Mouse (Mus musculus): ENCODE measurements around the gene Slc16a3.
A peak's percentile ranks its signal among the peaks of the same experiment; 100 is the strongest.

Gene Slc16a3

GRCm38 (mm10) chr11:120948861-120949851, 876 bp downstream of the Slc16a3 start:
- no peak for DNase-seq (ENCODE audit: low spot score in 2 of 2)

- no peak for DNase-seq (ENCODE audit: low spot score in 2 of 2)
Observed at GRCm38 (mm10) chr11:120949863-120950262, 1.6 kb downstream of the Slc16a3 start.

- peak; percentile 67 to 77 for DNase-seq (ENCODE audit: low spot score in 2 of 2)
Observed at GRCm38 (mm10) chr11:120950281-120951202, 2.3 kb downstream of the Slc16a3 start.

GRCm38 (mm10) chr11:120951237-120951636, 3.0 kb downstream of the Slc16a3 start:
- DNase-seq (ENCODE audit: low spot score in 2 of 2), result no peak

- no peak for DNase-seq (ENCODE audit: low spot score in 2 of 2)
Observed at GRCm38 (mm10) chr11:120951731-120952730, 3.8 kb downstream of the Slc16a3 start.

GRCm38 (mm10) chr11:120954936-120955335, 6.7 kb downstream of the Slc16a3 start:
- DNase-seq (ENCODE audit: low spot score in 2 of 2), result no peak

GRCm38 (mm10) chr11:120955701-120956100, 7.4 kb downstream of the Slc16a3 start:
- DNase-seq (ENCODE audit: low spot score in 2 of 2), result no peak

- no peak for DNase-seq (ENCODE audit: low spot score in 2 of 2)
Observed at GRCm38 (mm10) chr11:120957052-120957451, 8.8 kb downstream of the Slc16a3 start.

GRCm38 (mm10) chr11:120957731-120958257, 9.5 kb downstream of the Slc16a3 start:
- no peak for DNase-seq (ENCODE audit: low spot score in 2 of 2)

GRCm38 (mm10) chr11:120959066-120959465, 10.8 kb downstream of the Slc16a3 start:
- DNase-seq (ENCODE audit: low spot score in 2 of 2), result no peak

- no peak for DNase-seq (ENCODE audit: low spot score in 2 of 2)
Observed at GRCm38 (mm10) chr11:120959564-120959963, 11.3 kb downstream of the Slc16a3 start.

GRCm38 (mm10) chr11:120960248-120960647, 12.0 kb downstream of the Slc16a3 start:
- no peak for DNase-seq (ENCODE audit: low spot score in 2 of 2)

GRCm38 (mm10) chr11:120961594-120961993, 13.3 kb downstream of the Slc16a3 start:
- DNase-seq (ENCODE audit: low spot score in 2 of 2), result no peak

GRCm38 (mm10) chr11:120962050-120962771, 13.9 kb downstream of the Slc16a3 start:
- no peak for DNase-seq (ENCODE audit: low spot score in 2 of 2)

GRCm38 (mm10) chr11:120962909-120963308, 14.6 kb downstream of the Slc16a3 start:
- no peak for DNase-seq (ENCODE audit: low spot score in 2 of 2)

- DNase-seq (ENCODE audit: low spot score in 2 of 2), result no peak
Observed at GRCm38 (mm10) chr11:120964195-120965157, 16.2 kb downstream of the Slc16a3 start.

GRCm38 (mm10) chr11:120965587-120965986, 17.3 kb downstream of the Slc16a3 start:
- DNase-seq (ENCODE audit: low spot score in 2 of 2), result no peak

GRCm38 (mm10) chr11:120969742-120970141, 21.5 kb downstream of the Slc16a3 start:
- no peak for DNase-seq (ENCODE audit: low spot score in 2 of 2)

GRCm38 (mm10) chr11:120971237-120971636, 23.0 kb downstream of the Slc16a3 start:
- no peak for DNase-seq (ENCODE audit: low spot score in 2 of 2)
